In the genomic region with DNA sequence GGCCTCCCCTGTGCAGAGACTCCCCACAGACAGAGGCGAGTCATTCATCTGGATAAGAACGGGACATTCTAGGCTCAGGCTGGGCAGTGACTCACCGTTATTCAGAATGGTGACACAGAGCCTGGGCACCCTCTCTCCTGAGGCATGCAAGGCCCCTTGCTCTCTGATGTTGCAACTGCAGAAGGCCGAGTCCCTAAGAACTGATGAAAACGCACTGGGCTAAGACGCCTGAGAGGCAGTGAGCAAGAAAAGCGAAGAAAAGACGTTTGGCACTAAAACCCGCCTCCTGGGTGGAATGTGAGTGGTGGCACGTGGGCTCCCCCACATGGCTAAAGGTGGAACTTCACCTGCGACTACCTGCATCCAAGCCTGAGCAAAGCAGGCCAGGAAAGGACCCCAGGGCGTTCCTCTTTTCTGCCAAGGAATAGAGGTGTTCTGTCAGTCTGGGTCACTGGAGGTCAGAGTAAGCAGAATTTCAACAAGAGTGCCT, we compare ENCODE assay signal across 8 mouse cellular contexts. TPM values are rescaled to one million over a fixed set of nuclear protein-coding genes. Genes with fewer than 3 reads are reported as not detected.
DNase-seq lines count a peak whose midpoint lies in the region; ATAC-seq and TF ChIP-seq lines count a peak whose summit lies in the region.

No protein-coding gene starts in this region.

- peaks cover 6% of the 10 kb centered on the region; the same call in 1 of the 2 replicates for H3K4me1 ChIP-seq in hindbrain, embryonic 11.5 days (replicated peaks; ENCODE audit: control insufficient read depth, insufficient read depth, low read length)
- no peaks in the 10 kb centered on the region for H3K4me1 ChIP-seq in lung, postnatal 0 days (ENCODE audit: insufficient read depth, low read depth, low read length)

- H3K9me3 ChIP-seq in hindbrain, embryonic 11.5 days (ENCODE audit: control insufficient read depth, low read length), result no peaks in the 10 kb centered on the region
- H3K9me3 ChIP-seq in lung, postnatal 0 days (ENCODE audit: low read length), result no peaks in the 10 kb centered on the region

- peak; percentile 95 for TF ChIP-seq CTCF in lung, postnatal 0 days (IDR thresholded peaks at IDR 0.05)

- peak; percentile 74; the same call in 1 of the 2 replicates for TF ChIP-seq EP300 in lung, postnatal 0 days (IDR thresholded peaks at IDR 0.05)

- peak; percentile 71 for ATAC-seq in frontal cortex, adult (ENCODE audit: low TSS enrichment)
- peak; percentile 48; the same call in 1 of the 2 replicates for ATAC-seq in hindbrain, embryonic 11.5 days (ENCODE audit: low FRiP score)
- peak; percentile 77 for ATAC-seq in lung, postnatal 0 days

- H3K27ac ChIP-seq in hindbrain, embryonic 11.5 days (ENCODE audit: low read depth, low read length), result no peak overlapping the region
- H3K27ac ChIP-seq in lung, postnatal 0 days (ENCODE audit: low read length), result no peak overlapping the region

- H3K4me2 ChIP-seq in hindbrain, embryonic 11.5 days (replicated peaks; ENCODE audit: low read depth, low read length), result peak overlapping the region; percentile 36
- H3K4me2 ChIP-seq in lung, postnatal 0 days (replicated peaks; ENCODE audit: low read depth, low read length), result no peak overlapping the region

- H3K4me3 ChIP-seq in hindbrain, embryonic 11.5 days (ENCODE audit: low read depth, low read length), result no peak overlapping the region
- H3K4me3 ChIP-seq in lung, postnatal 0 days (ENCODE audit: low read depth, low read length), result no peak overlapping the region

- DNase-seq in Muller cell, postnatal 12 days (ENCODE audit: inconsistent ontology term), result peak; percentile 92
- peak; percentile 90 for DNase-seq in cerebellum, adult 8-10 months
- peak; percentile 93 for DNase-seq in hindbrain, embryonic 11.5 days (ENCODE audit: low spot score)
- DNase-seq in layer of hippocampus, postnatal 10 days (ENCODE audit: low spot score in 2 of 2), result peak; percentile 85 to 88
- peak; percentile 91 for DNase-seq in lung, postnatal 0 days (ENCODE audit: low spot score)
- DNase-seq in ovary, postnatal 14 days (ENCODE audit: low spot score), result peak; percentile 84
- DNase-seq in thymus, postnatal 36 days, result peak; percentile 76 to 84

- no peaks in the 10 kb centered on the region for H3K36me3 ChIP-seq in hindbrain, embryonic 11.5 days (ENCODE audit: control insufficient read depth, insufficient read depth, low read length)
- H3K36me3 ChIP-seq in lung, postnatal 0 days (ENCODE audit: insufficient read depth, low read length), result peaks cover 18% of the 10 kb centered on the region; the same call in 1 of the 2 replicates

- WGBS in hindbrain, embryonic 11.5 days, result 2% methylated on average over 12 of the region's 12 CpGs
- 6% methylated on average over 12 of the region's 12 CpGs for WGBS in lung, postnatal 0 days

- H3K9ac ChIP-seq in hindbrain, embryonic 11.5 days (ENCODE audit: low read depth, low read length), result peak overlapping the region; percentile 35; the same call in 1 of the 2 replicates
- no peak overlapping the region for H3K9ac ChIP-seq in lung, postnatal 0 days (replicated peaks; ENCODE audit: low read depth)

- H3K27me3 ChIP-seq in hindbrain, embryonic 11.5 days (ENCODE audit: control insufficient read depth, insufficient read depth, low read length), result no peaks in the 10 kb centered on the region
- no peaks in the 10 kb centered on the region for H3K27me3 ChIP-seq in lung, postnatal 0 days (replicated peaks; ENCODE audit: insufficient read depth, low read length)

RNA-seq across cellular contexts. Expression of a gene that starts 25.0 kb away (rescaled TPM):
- 11.7 and 12.0 TPM in 2 replicates for polyA plus RNA-seq in hindbrain, embryonic 11.5 days (2014; fragmentation: Nextera tagmentation; extraction: Ambion mirVana)
- 10 to 100 TPM; 16.7 to 19.9 TPM for total RNA-seq in layer of hippocampus, postnatal 10 days (2021)
- 14.6 and 19.2 TPM in 2 replicates for polyA plus RNA-seq in lung, postnatal 0 days (2015; fragmentation: Nextera tagmentation; extraction: Ambion mirVana)

RNA-seq across cellular contexts. Expression of a gene that starts 29.0 kb away (rescaled TPM):
- 2.1 and 2.8 TPM in 2 replicates for polyA plus RNA-seq in hindbrain, embryonic 11.5 days (2014; fragmentation: Nextera tagmentation; extraction: Ambion mirVana)
- 10 to 100 TPM; 10.7 to 12.8 TPM for total RNA-seq in layer of hippocampus, postnatal 10 days (2021)
- 44.8 and 45.8 TPM in 2 replicates for polyA plus RNA-seq in lung, postnatal 0 days (2015; fragmentation: Nextera tagmentation; extraction: Ambion mirVana)

Comparison
In these comparisons a context has a peak if more than half of its experiments do, and no peak if none do; other contexts are left out.
1. RNA of a gene that starts 29.0 kb away (polyA plus RNA-seq): 44.8 to 45.8 TPM in lung, postnatal 0 days; 2.1 to 2.8 TPM in hindbrain, embryonic 11.5 days; every median in the first group is over 10 times any median in the second.
2. Peak in every context shown above with its lines, with median percentiles within 50 percentile points of each other: DNase-seq and ATAC-seq.